Mouse (Mus musculus) limb, embryonic 14.5 days (tissue): ENCODE measurements around the gene Nucks1. TPM values are rescaled to one million over a fixed set of nuclear protein-coding genes. Genes with fewer than 3 reads are reported as not detected.
A peak's percentile ranks its signal among the peaks of the same experiment; 100 is the strongest.

Experiments used
- ATAC-seq: fragments of 200-750 bp; cut with Nextera tagmentation; 2 replicates; pipeline ENCODE4 v1.8.0; 2017; ENCODE audit warnings: low read depth, moderate number of reproducible peaks, moderate TSS enrichment; ENCODE audit not compliant: low FRiP score
- DNase-seq: peaks from one replicate; pipeline ENCODE4 v3.0.0-alpha.2; 2015; ENCODE audit warnings: low spot score
- H3K27ac ChIP-seq: fragments of 300-500 bp; sonication (generic); replicated peaks from 2 replicates; pipeline ENCODE4 v1.5.1; 2014; ENCODE audit warnings: low read depth, mild to moderate bottlenecking, low read length, moderate library complexity, mixed read lengths
- H3K27me3 ChIP-seq: fragments of 300-500 bp; sonication (generic); 2 replicates; pipeline ENCODE4 v1.6.1; 2014; ENCODE audit warnings: low read length, mixed read lengths; ENCODE audit not compliant: control insufficient read depth, insufficient read depth
- H3K36me3 ChIP-seq: fragments of 300-500 bp; sonication (generic); 2 replicates; pipeline ENCODE4 v1.6.1; 2014; ENCODE audit warnings: mild to moderate bottlenecking, low read length, moderate library complexity, mixed read lengths; ENCODE audit not compliant: control insufficient read depth, insufficient read depth
- H3K4me1 ChIP-seq: fragments of 300-500 bp; sonication (generic); 2 replicates; pipeline ENCODE4 v1.6.1; 2014; ENCODE audit warnings: antibody characterized with exemption, low read length, mixed read lengths; ENCODE audit not compliant: control insufficient read depth, insufficient read depth
- H3K4me2 ChIP-seq: fragments of 300-500 bp; sonication (generic); replicated peaks from 2 replicates; pipeline ENCODE4 v1.6.1; 2014; ENCODE audit warnings: low read depth, mild to moderate bottlenecking, low read length, moderate library complexity; ENCODE audit not compliant: severe bottlenecking
- H3K4me3 ChIP-seq: fragments of 300-500 bp; sonication (generic); replicated peaks from 2 replicates; pipeline ENCODE4 v1.5.1; 2014; ENCODE audit warnings: low read length
- H3K9ac ChIP-seq: fragments of 300-500 bp; sonication (generic); 2 replicates; pipeline ENCODE4 v1.6.1; 2014; ENCODE audit warnings: mild to moderate bottlenecking, low read depth, low read length, moderate library complexity; ENCODE audit not compliant: severe bottlenecking
- H3K9me3 ChIP-seq: fragments of 300-500 bp; sonication (generic); 2 replicates; pipeline ENCODE4 v1.6.1; 2016; ENCODE audit warnings: low read length; ENCODE audit not compliant: control insufficient read depth
- POLR2A ChIP-seq: fragments of 200-500 bp; IDR thresholded peaks from 2 replicates; pipeline ENCODE4 v1.8.0; 2012; ENCODE audit warnings: inconsistent platforms, mild to moderate bottlenecking, moderate library complexity, borderline replicate concordance; ENCODE audit not compliant: insufficient read depth, insufficient read length; ENCODE audit errors: extremely low read depth
- WGBS: fragments of 180-500 bp; shearing (Covaris S2); extraction: QIAGEN DNeasy Blood & Tissue Kit; methylation state at CpG from one replicate; pipeline ENCODE4 v1.1.7; 2014; 5-methylcytosine and 5-hydroxymethylcytosine counted together
- polyA plus RNA-seq, 2 experiments: library from polyadenylated mRNA; depleted of rRNA in 1 of 2; stranded (reverse) in 1 of 2; unstranded in 1 of 2; fragments of >200 nt; fragmentation: Nextera tagmentation in 1 of 2; extraction: Ambion mirVana in 1 of 2; gene quantifications; 2 replicates each; pipeline versions ENCODE4 v1.2.1 to v1.2.3; 2012 to 2014

Gene Nucks1
- polyA plus RNA-seq, 2 experiments, result 52.0 to 68.4 TPM

DNA sequence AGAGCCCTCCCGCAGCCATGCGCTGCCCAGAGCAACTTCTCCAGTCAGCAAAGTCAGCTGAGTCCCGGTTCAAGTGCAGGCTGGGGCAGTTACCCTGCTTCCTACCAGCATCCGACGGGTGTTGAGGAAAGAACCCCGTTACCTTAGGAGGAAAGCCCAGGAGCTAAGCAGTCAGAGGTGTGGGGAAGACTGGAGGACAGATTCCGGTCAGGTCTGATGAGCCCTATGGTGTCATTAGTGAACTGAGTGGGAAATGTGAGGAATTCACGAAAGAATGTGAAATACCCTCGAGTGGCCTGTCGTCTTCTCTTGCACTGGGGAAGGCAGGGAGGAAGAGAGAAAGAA, 42.4 kb upstream of the Nucks1 start:
- Histone ChIP-seq H3K36me3 (no peaks in the 10 kb centered on the region; the same call in 1 of the 2 replicates), H3K4me2 (peak overlapping the region; percentile 80), H3K27ac (no peak overlapping the region), H3K4me1 (peaks cover 6% of the 10 kb centered on the region; the same call in 1 of the 2 replicates), H3K27me3 (no peaks in the 10 kb centered on the region), H3K9ac (peak overlapping the region; percentile 61), H3K9me3 (no peaks in the 10 kb centered on the region), H3K4me3 (peak overlapping the region; percentile 54)
- no peak for TF ChIP-seq POLR2A
- 18% methylated on average over 10 of the region's 10 CpGs for WGBS
- ATAC-seq, result no peak
- no peak for DNase-seq

- Histone ChIP-seq H3K27ac (no peak overlapping the region), H3K9ac (no peak overlapping the region), H3K4me2 (no peak overlapping the region), H3K27me3 (no peaks in the 10 kb centered on the region), H3K4me1 (peaks cover 6% of the 10 kb centered on the region; the same call in 1 of the 2 replicates), H3K36me3 (no peaks in the 10 kb centered on the region; the same call in 1 of the 2 replicates), H3K9me3 (no peaks in the 10 kb centered on the region), H3K4me3 (no peak overlapping the region)
- ATAC-seq (no peak), DNase-seq (no peak)
- no peak for TF ChIP-seq POLR2A
- 81% methylated on average over 2 of the region's 2 CpGs for WGBS
Measured at GRCm38 (mm10) chr1:131869561-131869960, 40.8 kb upstream of the Nucks1 start.

DNA sequence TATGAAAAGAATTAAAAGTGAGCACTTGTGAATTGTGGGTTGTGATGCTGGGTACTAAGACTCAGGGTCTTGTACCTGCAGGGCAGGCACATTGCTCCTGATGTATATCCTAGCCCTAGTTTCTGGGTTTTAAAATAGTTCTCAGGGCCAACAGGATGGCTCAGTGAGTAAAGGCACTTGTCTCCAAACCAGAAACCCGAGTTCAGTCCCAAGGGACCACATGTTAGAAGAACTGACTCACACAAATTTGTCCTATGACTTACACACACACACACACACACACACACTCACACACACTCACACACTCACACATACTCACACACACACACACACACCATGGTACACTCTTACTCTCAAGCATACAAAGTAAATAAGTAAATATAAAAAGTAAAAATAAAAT, 37.5 kb upstream of the Nucks1 start:
- Histone ChIP-seq H3K9me3 (no peaks in the 10 kb centered on the region), H3K27ac (no peak overlapping the region), H3K4me1 (peaks cover 3% of the 10 kb centered on the region; the same call in 1 of the 2 replicates), H3K27me3 (no peaks in the 10 kb centered on the region), H3K4me2 (no peak overlapping the region), H3K4me3 (no peak overlapping the region), H3K36me3 (no peaks in the 10 kb centered on the region; the same call in 1 of the 2 replicates), H3K9ac (no peak overlapping the region)
- no peak for DNase-seq
- no peak for TF ChIP-seq POLR2A
- 57% methylated on average over 1 of the region's 1 CpGs for WGBS
- no peak for ATAC-seq

- TF ChIP-seq POLR2A, result no peak
- H3K9me3 ChIP-seq, result no peaks in the 10 kb centered on the region
- H3K27me3 ChIP-seq, result no peaks in the 10 kb centered on the region
- H3K27ac ChIP-seq, result no peak overlapping the region
- H3K4me3 ChIP-seq, result no peak overlapping the region
- H3K4me2 ChIP-seq, result no peak overlapping the region
- no peak for ATAC-seq
- DNase-seq, result no peak
- H3K36me3 ChIP-seq, result no peaks in the 10 kb centered on the region
- H3K4me1 ChIP-seq, result no peaks in the 10 kb centered on the region
- 58% methylated on average over 2 of the region's 2 CpGs for WGBS
- no peak overlapping the region for H3K9ac ChIP-seq
Measured at GRCm38 (mm10) chr1:131879816-131880215, 30.5 kb upstream of the Nucks1 start.

- WGBS, result 62% methylated on average over 2 of the region's 2 CpGs
- H3K9ac ChIP-seq, result no peak overlapping the region
- no peak overlapping the region for H3K27ac ChIP-seq
- no peak overlapping the region for H3K4me3 ChIP-seq
- no peak overlapping the region for H3K4me2 ChIP-seq
- no peak for DNase-seq
- H3K4me1 ChIP-seq, result no peaks in the 10 kb centered on the region
- no peaks in the 10 kb centered on the region for H3K9me3 ChIP-seq
- H3K36me3 ChIP-seq, result no peaks in the 10 kb centered on the region
- no peak for TF ChIP-seq POLR2A
- no peak for ATAC-seq
- H3K27me3 ChIP-seq, result no peaks in the 10 kb centered on the region
Measured at GRCm38 (mm10) chr1:131882787-131883186, 27.5 kb upstream of the Nucks1 start.

DNA sequence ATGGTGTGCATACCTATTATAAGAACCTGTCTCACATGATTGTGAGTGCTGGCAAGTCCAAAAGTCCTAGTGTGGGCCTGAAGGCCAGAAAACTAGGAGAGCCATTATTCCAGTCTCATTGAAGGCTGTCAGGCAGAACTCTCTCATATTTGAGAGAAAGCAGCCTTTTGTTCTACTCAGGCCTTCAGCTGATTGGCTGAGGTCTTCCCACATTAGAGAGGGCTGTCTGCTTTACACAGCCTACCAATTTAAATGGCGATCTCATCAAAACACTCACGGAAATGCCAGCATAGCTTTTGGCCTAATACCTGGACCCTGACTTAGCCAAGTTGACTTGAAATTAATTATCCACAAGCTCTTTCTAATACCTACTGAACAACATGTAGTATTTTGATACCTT, 24.2 kb upstream of the Nucks1 start:
- ATAC-seq (no peak), DNase-seq (no peak)
- Histone ChIP-seq H3K4me3 (no peak overlapping the region), H3K27me3 (no peaks in the 10 kb centered on the region), H3K27ac (no peak overlapping the region), H3K9me3 (no peaks in the 10 kb centered on the region), H3K9ac (no peak overlapping the region), H3K4me1 (no peaks in the 10 kb centered on the region), H3K36me3 (no peaks in the 10 kb centered on the region), H3K4me2 (no peak overlapping the region)
- no peak for TF ChIP-seq POLR2A
- WGBS, result 76% methylated on average over 2 of the region's 2 CpGs
